ENCODE assay signal across 18 mouse cellular contexts in genomic region chr9:80145992-80146587, GRCm38 (mm10). TPM values are rescaled to one million over a fixed set of nuclear protein-coding genes. Genes with fewer than 3 reads are reported as not detected.
DNase-seq lines count a peak whose midpoint lies in the region; ATAC-seq lines count a peak whose summit lies in the region.
"Had no signal": no experiment of that assay in that cellular context is flagged by ENCODE, and none has a peak within 500 bp of the region (broad histone marks: within the 10 kb centered on the region; RNA-seq: fewer than 3 reads in every experiment).

No protein-coding gene starts in this region.

- H3K4me1 ChIP-seq in heart, embryonic 11.5 days (ENCODE audit: control insufficient read depth, insufficient read depth, low read length): 0 out of 2 replicates have a peak, but pooled peaks cover 8% of the 10 kb centered on the region
- no peaks in the 10 kb centered on the region for H3K4me1 ChIP-seq in embryonic facial prominence, embryonic 12.5 days
- no peaks in the 10 kb centered on the region for H3K4me1 ChIP-seq in midbrain, embryonic 11.5 days (ENCODE audit: control insufficient read depth, insufficient read depth, low read length)
- H3K4me1 ChIP-seq: hindbrain, embryonic 10.5 days; midbrain, embryonic 10.5 days; neural tube, embryonic 13.5 days; stomach, embryonic 15.5 days had no signal

- ATAC-seq in heart, embryonic 11.5 days (replicated peaks; ENCODE audit: insufficient number of reproducible peaks, low FRiP score, low TSS enrichment): no peak
- ATAC-seq in embryonic facial prominence, embryonic 12.5 days (ENCODE audit: insufficient number of reproducible peaks, insufficient read depth, low FRiP score, low TSS enrichment): no peak; the same call in 1 of the 2 replicates
- ATAC-seq in midbrain, embryonic 11.5 days (ENCODE audit: low FRiP score): no peak
- ATAC-seq: forebrain, embryonic 16.5 days; Patski had no signal

- H3K9me3 ChIP-seq in heart, embryonic 11.5 days (replicated peaks; ENCODE audit: control insufficient read depth, low read length): no peaks in the 10 kb centered on the region
- H3K9me3 ChIP-seq in embryonic facial prominence, embryonic 12.5 days: no peaks in the 10 kb centered on the region
- H3K9me3 ChIP-seq in midbrain, embryonic 11.5 days (ENCODE audit: control insufficient read depth, low read length): no peaks in the 10 kb centered on the region
- H3K9me3 ChIP-seq: hindbrain, embryonic 10.5 days; midbrain, embryonic 10.5 days; neural tube, embryonic 13.5 days; stomach, embryonic 15.5 days had no signal

- peak overlapping the region; percentile 6; the same call in 1 of the 2 replicates for H3K27ac ChIP-seq in heart, embryonic 11.5 days (ENCODE audit: low read depth, low read length)
- H3K27ac ChIP-seq in embryonic facial prominence, embryonic 12.5 days: 0 out of 2 replicates have a peak overlapping the region, but pooled peaks have one; percentile 19
- H3K27ac ChIP-seq in midbrain, embryonic 11.5 days (ENCODE audit: low read depth, low read length): no peak overlapping the region
- H3K27ac ChIP-seq: hindbrain, embryonic 10.5 days; midbrain, embryonic 10.5 days; neural tube, embryonic 13.5 days; stomach, embryonic 15.5 days had no signal

- no peaks in the 10 kb centered on the region for H3K27me3 ChIP-seq in heart, embryonic 11.5 days (ENCODE audit: control insufficient read depth, insufficient read depth, low read length)
- no peaks in the 10 kb centered on the region for H3K27me3 ChIP-seq in embryonic facial prominence, embryonic 12.5 days
- H3K27me3 ChIP-seq in midbrain, embryonic 11.5 days (ENCODE audit: control insufficient read depth, insufficient read depth, low read length): no peaks in the 10 kb centered on the region
- H3K27me3 ChIP-seq: neural tube, embryonic 13.5 days; Patski; stomach, embryonic 15.5 days had no signal

- peaks cover 17% of the 10 kb centered on the region; the same call in 1 of the 2 replicates for H3K36me3 ChIP-seq in heart, embryonic 11.5 days (ENCODE audit: control insufficient read depth, insufficient read depth, low read length)
- H3K36me3 ChIP-seq in embryonic facial prominence, embryonic 12.5 days: peaks cover 31% of the 10 kb centered on the region
- peaks cover 9% of the 10 kb centered on the region for H3K36me3 ChIP-seq in midbrain, embryonic 11.5 days (ENCODE audit: control insufficient read depth, insufficient read depth, low read length)

- no peak overlapping the region for H3K9ac ChIP-seq in heart, embryonic 11.5 days (ENCODE audit: low read depth, low read length)
- H3K9ac ChIP-seq in embryonic facial prominence, embryonic 12.5 days: no peak overlapping the region
- H3K9ac ChIP-seq in midbrain, embryonic 11.5 days (ENCODE audit: low read length): no peak overlapping the region
- H3K9ac ChIP-seq: neural tube, embryonic 13.5 days; stomach, embryonic 15.5 days had no signal

- 45% methylated on average over 10 of the region's 10 CpGs for WGBS in heart, embryonic 11.5 days (ENCODE audit: insufficient replicate concordance)
- 30% methylated on average over 10 of the region's 10 CpGs for WGBS in embryonic facial prominence, embryonic 12.5 days
- 84% methylated on average over 10 of the region's 10 CpGs for WGBS in midbrain, embryonic 11.5 days

- DNase-seq in heart, postnatal 4 days: no peak
- peak; percentile 38 for DNase-seq in kidney, adult 9 months
- no peak for DNase-seq in kidney, adult 11 months
- peak; percentile 27 to 40 for DNase-seq in kidney, postnatal 25 days
- no peak for DNase-seq in midbrain, embryonic 11.5 days (ENCODE audit: low spot score, missing footprints)
- DNase-seq: adrenal gland, postnatal 25 days; cerebellum, adult 8-10 months; lung, postnatal 4 days; right cerebral cortex, postnatal 14 days; thymus, adult 2 months had no signal

- no peak overlapping the region for H3K4me3 ChIP-seq in heart, embryonic 11.5 days (ENCODE audit: low read depth, low read length)
- no peak overlapping the region for H3K4me3 ChIP-seq in embryonic facial prominence, embryonic 12.5 days
- H3K4me3 ChIP-seq in midbrain, embryonic 11.5 days (ENCODE audit: low read depth, low read length): no peak overlapping the region
- H3K4me3 ChIP-seq: hindbrain, embryonic 10.5 days; midbrain, embryonic 10.5 days; neural tube, embryonic 13.5 days; stomach, embryonic 15.5 days had no signal

- H3K4me2 ChIP-seq in heart, embryonic 11.5 days: no peak overlapping the region
- H3K4me2 ChIP-seq in embryonic facial prominence, embryonic 12.5 days (replicated peaks): no peak overlapping the region
- H3K4me2 ChIP-seq in midbrain, embryonic 11.5 days: no peak overlapping the region
- H3K4me2 ChIP-seq: neural tube, embryonic 13.5 days; stomach, embryonic 15.5 days had no signal

RNA-seq across cellular contexts. Expression of gene Myo6, which starts 18.7 kb away (rescaled TPM):
- polyA plus RNA-seq in heart, embryonic 11.5 days (2014; fragmentation: Nextera tagmentation; extraction: Ambion mirVana): 13.9 and 14.1 TPM in 2 replicates
- 10 to 100 TPM; 18.8 to 21.3 TPM for total RNA-seq in heart, postnatal 4 days (2021)
- polyA plus RNA-seq in embryonic facial prominence, embryonic 12.5 days (2016; fragmentation: Nextera tagmentation; extraction: Ambion mirVana): 12.6 and 15.0 TPM in 2 replicates
- 11.1 and 14.4 TPM in 2 replicates for polyA plus RNA-seq in midbrain, embryonic 11.5 days (2014; fragmentation: Nextera tagmentation; extraction: Ambion mirVana)

Comparison
In these comparisons a context has a peak if more than half of its experiments do, and no peak if none do; other contexts are left out.
1. DNase-seq: peak in kidney, adult 9 months (single experiment) and kidney, postnatal 25 days (2 of 2); none in heart, postnatal 4 days (single experiment), kidney, adult 11 months (single experiment) and midbrain, embryonic 11.5 days (single experiment).